Mouse (Mus musculus) gastrocnemius, adult 8-10 months (tissue): ENCODE measurements around the gene Tnfrsf8. TPM values are rescaled to one million over a fixed set of nuclear protein-coding genes. Genes with fewer than 3 reads are reported as not detected.
"Not testable (repeated sequence)": the region's sequence is repeated elsewhere in the genome, so short reads cannot be mapped to it uniquely, and the experiment has no call there.

ENCODE experiments used
- DNase-seq, 2 experiments: peaks; one replicate each; pipeline ENCODE4 v3.0.0; 2022; ENCODE audit warnings: low spot score in 2 of 2
- total RNA-seq, 4 experiments: library from RNA; stranded (reverse); gene quantifications; 2 replicates each; pipeline ENCODE4 v1.2.4; 2022

The Tnfrsf8 gene
- total RNA-seq, result under 1 TPM in 2 of 4 experiments, not detected in 2; 0.09 to 0.11 TPM

GRCm38 (mm10) chr4:145314836-145315467 is at the start of gene Tnfrsf8:
Gene Tnfrsf8, minus strand, starts transcription at chr4:145315164.
- DNase-seq, result no peak

- DNase-seq, result not testable (repeated sequence)
Observed at GRCm38 (mm10) chr4:145361635-145362034, 46.7 kb upstream of the Tnfrsf8 start.

GRCm38 (mm10) chr4:145361065-145361464 is 46.1 kb upstream of the Tnfrsf8 start:
- no peak for DNase-seq

- no peak for DNase-seq
Observed at GRCm38 (mm10) chr4:145360567-145360966, 45.6 kb upstream of the Tnfrsf8 start.

GRCm38 (mm10) chr4:145356234-145356633 is 41.3 kb upstream of the Tnfrsf8 start:
- no peak for DNase-seq

GRCm38 (mm10) chr4:145353855-145354254 is 38.9 kb upstream of the Tnfrsf8 start:
- DNase-seq, result no peak

- DNase-seq, result no peak
Observed at GRCm38 (mm10) chr4:145344948-145345347, 30.0 kb upstream of the Tnfrsf8 start.

GRCm38 (mm10) chr4:145341879-145342809 is 27.2 kb upstream of the Tnfrsf8 start:
- DNase-seq, result no peak

GRCm38 (mm10) chr4:145337906-145338858 is 23.2 kb upstream of the Tnfrsf8 start:
- no peak for DNase-seq

GRCm38 (mm10) chr4:145336587-145336986 is 21.6 kb upstream of the Tnfrsf8 start:
- DNase-seq, result no peak

GRCm38 (mm10) chr4:145336019-145336418 is 21.1 kb upstream of the Tnfrsf8 start:
- no peak for DNase-seq

GRCm38 (mm10) chr4:145323631-145324030 is 8.7 kb upstream of the Tnfrsf8 start:
- no peak for DNase-seq

- DNase-seq, result no peak
Observed at GRCm38 (mm10) chr4:145322995-145323627, 8.1 kb upstream of the Tnfrsf8 start.

- no peak for DNase-seq
Observed at GRCm38 (mm10) chr4:145322211-145322610, 7.2 kb upstream of the Tnfrsf8 start.

- no peak for DNase-seq
Observed at GRCm38 (mm10) chr4:145320624-145321023, 5.7 kb upstream of the Tnfrsf8 start.

GRCm38 (mm10) chr4:145319274-145320226 is 4.6 kb upstream of the Tnfrsf8 start:
- peak in 1 of 2 experiments; percentile 7 for DNase-seq

- DNase-seq, result no peak
Observed at GRCm38 (mm10) chr4:145316708-145317107, 1.7 kb upstream of the Tnfrsf8 start.

GRCm38 (mm10) chr4:145313966-145314365 is 998 bp downstream of the Tnfrsf8 start:
- DNase-seq, result no peak

GRCm38 (mm10) chr4:145313256-145313655 is 1.7 kb downstream of the Tnfrsf8 start:
- DNase-seq, result no peak

- no peak for DNase-seq
Observed at GRCm38 (mm10) chr4:145312530-145312929, 2.4 kb downstream of the Tnfrsf8 start.
